Mouse (Mus musculus): ENCODE results near the gene Zfp148.

GRCm38 (mm10) chr16:33357805-33358204, 22.8 kb upstream of the Zfp148 start:
- TF ChIP-seq CTCF (IDR thresholded peaks at IDR 0.05; ENCODE audit: control insufficient read depth, insufficient read depth, insufficient replicate concordance, low read depth, low read length) = no peak
- no peak for TF ChIP-seq POLR2A (IDR thresholded peaks at IDR 0.05; ENCODE audit: control insufficient read depth, low read depth, low read length)

Data from testis, adult 2 months (tissue).